Mouse (Mus musculus) megakaryocyte, adult 5-6 weeks (primary cell): ENCODE data around the gene Cyp2d9. TPM values are rescaled to one million over a fixed set of nuclear protein-coding genes. Genes with fewer than 3 reads are reported as not detected.
"Not testable (repeated sequence)": the region's sequence is repeated elsewhere in the genome, so short reads cannot be mapped to it uniquely, and the experiment has no call there.

Experiments
- ATAC-seq: 2 replicates; pipeline ENCODE4 v1.8.0; 2016; ENCODE audit warnings: mild to moderate bottlenecking, inconsistent platforms; ENCODE audit not compliant: poor library complexity, severe bottlenecking
- total RNA-seq, 2 experiments: library from RNA; stranded (forward) in 1 of 2; stranded (reverse) in 1 of 2; fragments of 153-499, 151-499 nt in 1 of 2; fragments of 221-1000, 200-1000 nt in 1 of 2; gene quantifications; 2 replicates each; pipeline versions ENCODE4 v1.2.3 to v1.2.4; 2015 to 2017

The Cyp2d9 gene
- total RNA-seq, 2 experiments from 2014 or later = not detected

- ATAC-seq = no peak
Observed at GRCm38 (mm10) chr15:82445196-82445595, 12.0 kb downstream of the Cyp2d9 start.

- ATAC-seq = not testable (repeated sequence)
Observed at GRCm38 (mm10) chr15:82450045-82450444, 16.8 kb downstream of the Cyp2d9 start.

GRCm38 (mm10) chr15:82452133-82452532, 18.9 kb downstream of the Cyp2d9 start:
- not testable (repeated sequence) for ATAC-seq

GRCm38 (mm10) chr15:82453501-82453900, 20.3 kb downstream of the Cyp2d9 start:
- not testable (repeated sequence) for ATAC-seq

- ATAC-seq = not testable (repeated sequence)
Observed at GRCm38 (mm10) chr15:82456086-82456790, 23.0 kb downstream of the Cyp2d9 start.

- no peak for ATAC-seq
Observed at GRCm38 (mm10) chr15:82457064-82458021, 24.1 kb downstream of the Cyp2d9 start.

GRCm38 (mm10) chr15:82459266-82459665, 26.0 kb downstream of the Cyp2d9 start:
- not testable (repeated sequence) for ATAC-seq

GRCm38 (mm10) chr15:82464701-82465100, 31.5 kb downstream of the Cyp2d9 start:
- ATAC-seq = no peak

GRCm38 (mm10) chr15:82494273-82494672, 61.0 kb downstream of the Cyp2d9 start:
- not testable (repeated sequence) for ATAC-seq

Other genes with a start within 250 kb of the Cyp2d9 start
- gene Shisa8, start 220.6 kb upstream of the Cyp2d9 start, total RNA-seq (2015) = 0.14 TPM in 1 of 2 replicates, not detected in the other
- gene Shisa8, start 220.6 kb upstream of the Cyp2d9 start, total RNA-seq (2017) = not detected in 2 replicates
- 1.8 and 2.7 TPM in 2 replicates for gene Tnfrsf13c, start 209.1 kb upstream of the Cyp2d9 start, total RNA-seq (2015)
- gene Tnfrsf13c, start 209.1 kb upstream of the Cyp2d9 start, total RNA-seq (2017) = 1.0 and 1.5 TPM in 2 replicates
- gene Cenpm, start 188.7 kb upstream of the Cyp2d9 start, total RNA-seq (2015) = 20.3 and 32.9 TPM in 2 replicates
- 10.0 and 19.5 TPM in 2 replicates for gene Cenpm, start 188.7 kb upstream of the Cyp2d9 start, total RNA-seq (2017)
- not detected in 2 replicates for gene 1500009C09Rik, start 181.0 kb upstream of the Cyp2d9 start, total RNA-seq (2015)
- gene 1500009C09Rik, start 181.0 kb upstream of the Cyp2d9 start, total RNA-seq (2017) = not detected in 2 replicates
- gene Sept3, start 158.5 kb upstream of the Cyp2d9 start, total RNA-seq (2015) = 0.11 TPM in 1 of 2 replicates, not detected in the other
- 0.08 TPM in 1 of 2 replicates, not detected in the other for gene Sept3, start 158.5 kb upstream of the Cyp2d9 start, total RNA-seq (2017)
- 0.22 TPM in 1 of 2 replicates, not detected in the other for gene Wbp2nl, start 134.5 kb upstream of the Cyp2d9 start, total RNA-seq (2015)
- not detected in 2 replicates for gene Wbp2nl, start 134.5 kb upstream of the Cyp2d9 start, total RNA-seq (2017)
- gene Naga, start 94.5 kb upstream of the Cyp2d9 start, total RNA-seq (2015) = 159 and 162 TPM in 2 replicates
- 145 and 160 TPM in 2 replicates for gene Naga, start 94.5 kb upstream of the Cyp2d9 start, total RNA-seq (2017)
- gene Pheta2, start 94.5 kb upstream of the Cyp2d9 start, total RNA-seq (2015) = 2.4 and 2.7 TPM in 2 replicates
- 3.5 and 3.7 TPM in 2 replicates for gene Pheta2, start 94.5 kb upstream of the Cyp2d9 start, total RNA-seq (2017)
- 226 and 229 TPM in 2 replicates for gene Smdt1, start 94.5 kb upstream of the Cyp2d9 start, total RNA-seq (2015)
- 123 and 170 TPM in 2 replicates for gene Smdt1, start 94.5 kb upstream of the Cyp2d9 start, total RNA-seq (2017)
- gene Ndufa6, start 79.1 kb upstream of the Cyp2d9 start, total RNA-seq (2015) = 254 and 294 TPM in 2 replicates
- 138 and 158 TPM in 2 replicates for gene Ndufa6, start 79.1 kb upstream of the Cyp2d9 start, total RNA-seq (2017)
- 0.39 TPM in 1 of 2 replicates, not detected in the other for gene Cyp2d22, start 53.2 kb upstream of the Cyp2d9 start, total RNA-seq (2015)
- gene Cyp2d22, start 53.2 kb upstream of the Cyp2d9 start, total RNA-seq (2017) = 0.37 TPM in 1 of 2 replicates, not detected in the other
- not detected in 2 replicates for gene Cyp2d11, start 39.4 kb upstream of the Cyp2d9 start, total RNA-seq (2015)
- not detected in 2 replicates for gene Cyp2d11, start 39.4 kb upstream of the Cyp2d9 start, total RNA-seq (2017)
- gene Cyp2d10, start 26.2 kb upstream of the Cyp2d9 start, total RNA-seq (2015) = not detected in 2 replicates
- gene Cyp2d10, start 26.2 kb upstream of the Cyp2d9 start, total RNA-seq (2017) = not detected in 2 replicates
- gene Cyp2d12, start 121.6 kb downstream of the Cyp2d9 start, total RNA-seq (2015) = not detected in 2 replicates
- gene Cyp2d12, start 121.6 kb downstream of the Cyp2d9 start, total RNA-seq (2017) = not detected in 2 replicates
- not detected in 2 replicates for gene Cyp2d34, start 187.5 kb downstream of the Cyp2d9 start, total RNA-seq (2015)
- gene Cyp2d34, start 187.5 kb downstream of the Cyp2d9 start, total RNA-seq (2017) = not detected in 2 replicates